Mouse (Mus musculus): ENCODE results near the gene Gpr35.

DNA sequence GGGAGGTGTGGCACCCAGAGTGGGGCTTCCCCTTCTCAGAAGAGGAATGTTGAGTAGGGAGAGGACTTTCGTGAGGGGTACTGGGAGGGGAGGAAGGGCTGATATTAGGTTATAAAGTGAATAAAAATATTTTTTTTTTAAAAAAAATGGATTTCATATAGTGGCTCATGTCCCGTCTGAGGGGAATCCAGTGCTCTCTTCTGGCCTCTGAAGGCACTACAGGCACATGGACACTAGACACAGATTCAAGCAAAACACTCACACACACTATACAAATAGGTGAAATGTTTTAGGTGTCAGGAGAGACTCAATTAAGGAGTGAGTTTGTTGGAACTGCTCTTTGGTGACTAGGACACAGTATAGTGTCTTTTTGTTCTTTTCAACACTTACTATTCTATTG is 14.7 kb upstream of the Gpr35 start:
- TF ChIP-seq POLR2A (IDR thresholded peaks at IDR 0.05; ENCODE audit: control insufficient read depth, low read depth, low read length), result no peak
- TF ChIP-seq CTCF (IDR thresholded peaks at IDR 0.05; ENCODE audit: control insufficient read depth, insufficient read depth, insufficient replicate concordance, low read depth, low read length), result no peak

Data from testis, adult 2 months (tissue).